Mouse (Mus musculus) ZHBTc4 (cell line): ENCODE measurements around the gene Cchcr1.

Experiments
- DNase-seq: peaks from one replicate; pipeline ENCODE4 v3.0.0-alpha.2; 2011; ENCODE audit warnings: low read depth, low spot score

Cchcr1 gene

DNA sequence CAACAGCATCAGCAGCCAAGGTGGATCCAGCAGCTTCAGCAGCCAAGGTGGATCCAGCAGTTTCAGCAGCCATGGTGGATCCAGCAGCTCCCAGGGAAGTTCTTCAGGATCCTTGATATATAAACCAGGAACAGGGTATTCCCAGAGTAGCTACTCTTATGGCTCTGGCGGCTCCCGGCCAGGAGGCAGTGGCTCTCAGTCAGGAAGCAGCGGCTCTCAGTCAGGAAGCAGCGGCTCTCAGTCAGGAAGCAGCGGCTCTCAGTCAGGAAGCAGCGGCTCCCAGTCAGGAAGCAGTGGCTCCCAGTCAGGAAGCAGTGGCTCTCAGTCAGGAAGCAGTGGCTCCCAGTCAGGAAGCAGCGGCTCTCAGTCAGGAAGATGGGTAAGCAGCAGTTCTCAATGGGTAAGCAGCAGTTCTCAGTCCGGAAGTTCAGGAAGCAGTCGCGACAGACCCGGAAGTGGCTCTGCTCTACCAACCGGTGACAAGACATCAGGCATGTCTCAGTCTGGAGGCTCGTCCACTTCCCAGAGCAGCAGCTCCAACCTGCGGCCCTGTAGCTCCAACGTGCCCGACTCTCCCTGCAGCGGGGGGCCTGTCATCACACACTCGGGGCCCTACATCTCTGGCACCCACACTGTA lies 38.0 kb downstream of the Cchcr1 start:
- DNase-seq, result peak; percentile 60

DNA sequence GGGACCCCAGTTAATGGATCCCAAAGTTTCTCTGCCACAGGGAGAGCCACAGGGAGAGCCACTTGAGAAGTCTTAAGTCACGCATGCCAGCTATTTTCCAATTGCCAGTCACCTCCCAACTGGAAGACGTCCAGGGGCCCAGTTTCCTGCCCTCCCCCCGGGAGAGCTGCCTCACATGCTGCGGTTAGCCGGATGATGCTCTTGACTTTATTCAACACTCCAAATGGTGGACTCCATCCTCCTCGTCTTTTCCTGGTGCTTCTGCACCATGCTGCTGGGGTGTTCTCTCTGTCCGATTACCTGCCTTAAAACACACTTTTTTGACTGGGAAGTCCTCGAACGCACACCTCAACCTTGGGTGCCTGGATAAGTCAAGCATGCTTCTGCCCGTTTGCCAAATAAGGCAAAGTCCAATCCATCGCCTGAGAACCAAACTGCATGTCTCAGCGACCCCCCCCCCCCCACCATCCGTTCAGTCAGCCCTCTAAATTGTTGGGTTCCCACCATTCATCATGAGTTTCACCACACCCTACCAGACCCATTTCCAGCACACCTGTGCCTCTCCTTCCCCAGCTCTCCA lies 39.4 kb downstream of the Cchcr1 start:
- no peak for DNase-seq

DNA sequence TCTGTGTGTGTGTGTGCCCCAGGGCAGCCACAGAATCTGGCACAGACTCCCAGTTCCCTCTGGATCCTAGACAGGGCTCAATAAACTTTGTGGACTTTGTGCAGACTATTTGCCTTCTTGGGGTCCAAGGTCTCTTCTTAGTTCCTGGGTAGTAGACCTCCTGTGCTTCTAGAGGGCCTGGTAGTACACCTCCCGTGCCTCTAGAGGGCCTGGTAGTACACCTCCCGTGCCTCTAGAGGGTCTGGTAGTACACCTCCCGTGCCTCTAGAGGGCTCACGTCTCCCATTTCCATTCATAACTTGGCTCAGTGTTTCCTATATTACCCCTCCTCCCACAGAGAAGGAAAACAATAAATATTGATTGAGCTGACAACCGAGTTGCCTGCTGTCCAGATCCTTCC lies 39.9 kb downstream of the Cchcr1 start:
- peak; percentile 85 for DNase-seq

DNA sequence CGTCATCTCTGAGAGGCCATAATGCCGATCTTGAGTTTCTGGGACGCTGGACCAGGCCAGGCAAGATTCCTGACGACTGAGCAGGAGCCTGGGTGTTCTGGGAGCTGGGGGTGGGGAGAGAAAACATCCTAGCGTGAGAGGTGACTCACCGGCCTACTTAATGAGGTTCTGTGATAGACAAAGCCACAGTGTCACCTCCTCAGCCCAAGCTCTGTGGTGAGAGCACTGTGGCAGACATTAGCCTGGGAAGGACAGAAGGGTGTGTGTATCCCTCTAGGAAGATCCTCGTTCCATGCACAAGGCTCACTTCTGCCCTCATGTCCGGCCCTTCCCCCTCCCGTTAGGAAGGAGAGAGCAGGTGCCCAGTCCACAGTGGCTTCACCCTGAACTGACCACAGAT lies 40.5 kb downstream of the Cchcr1 start:
- DNase-seq, result no peak

DNA sequence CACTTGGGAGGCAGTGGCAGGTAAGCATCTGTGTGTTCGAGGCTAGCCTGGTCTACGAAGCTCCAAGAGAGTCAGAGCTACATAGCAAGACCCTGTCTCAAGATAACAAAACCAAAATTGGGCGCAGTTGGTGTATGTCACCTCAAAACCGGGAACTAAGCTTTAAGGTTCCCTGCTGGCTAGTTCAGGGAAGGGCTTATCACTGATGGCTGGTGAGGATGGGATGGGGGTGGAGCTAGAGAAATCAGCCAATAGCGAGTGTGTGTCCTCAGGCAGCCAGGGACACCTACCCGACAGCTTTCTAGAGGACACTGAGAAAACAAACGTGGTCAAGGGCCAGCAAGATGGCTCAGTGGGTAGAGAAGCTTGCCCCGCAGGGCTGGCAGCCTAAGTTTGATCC lies 41.3 kb downstream of the Cchcr1 start:
- DNase-seq, result no peak

DNA sequence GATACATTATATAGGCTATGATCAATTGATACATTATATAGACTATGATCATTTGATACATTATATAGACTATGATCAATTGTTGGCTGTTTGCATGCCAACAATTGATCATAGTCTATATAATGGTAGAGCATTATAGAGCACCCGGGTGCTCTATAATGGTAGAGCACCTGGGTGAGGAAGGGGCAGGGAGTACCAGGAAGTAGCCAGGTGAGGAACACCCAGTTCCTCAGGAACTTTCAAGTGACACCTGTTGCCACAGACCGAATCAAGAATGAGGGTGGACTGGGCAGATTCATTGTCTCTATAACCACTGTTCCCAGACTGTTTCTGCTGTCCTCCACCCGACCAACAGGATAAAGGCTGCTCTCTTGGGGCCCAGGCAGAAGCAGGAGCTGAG lies 50.2 kb downstream of the Cchcr1 start, which contains the start of gene 2300002M23Rik:
TSS of gene 2300002M23Rik (plus strand) at position 301 of the 400 bp plus-strand sequence.
- DNase-seq, result no peak

DNA sequence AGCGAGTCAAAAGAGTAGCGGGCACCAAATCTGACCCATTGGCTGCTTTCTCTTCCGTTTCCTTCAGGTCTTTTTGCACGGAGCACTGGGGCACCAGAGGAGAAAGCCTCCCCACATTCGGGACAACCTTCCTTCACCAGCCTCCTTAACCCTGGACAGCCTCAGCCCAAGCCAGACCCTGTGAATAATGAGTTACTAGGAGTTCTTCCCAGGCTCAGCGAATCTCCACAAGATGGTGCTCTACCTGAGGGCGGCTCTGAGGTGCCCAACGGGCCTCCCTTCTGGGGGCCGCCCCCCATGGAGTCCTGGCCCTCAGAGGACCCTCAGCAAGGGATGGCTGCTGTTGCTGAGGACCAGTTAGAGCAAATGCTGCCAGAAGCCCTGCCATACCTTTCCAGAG lies 50.9 kb downstream of the Cchcr1 start:
- DNase-seq, result no peak

DNA sequence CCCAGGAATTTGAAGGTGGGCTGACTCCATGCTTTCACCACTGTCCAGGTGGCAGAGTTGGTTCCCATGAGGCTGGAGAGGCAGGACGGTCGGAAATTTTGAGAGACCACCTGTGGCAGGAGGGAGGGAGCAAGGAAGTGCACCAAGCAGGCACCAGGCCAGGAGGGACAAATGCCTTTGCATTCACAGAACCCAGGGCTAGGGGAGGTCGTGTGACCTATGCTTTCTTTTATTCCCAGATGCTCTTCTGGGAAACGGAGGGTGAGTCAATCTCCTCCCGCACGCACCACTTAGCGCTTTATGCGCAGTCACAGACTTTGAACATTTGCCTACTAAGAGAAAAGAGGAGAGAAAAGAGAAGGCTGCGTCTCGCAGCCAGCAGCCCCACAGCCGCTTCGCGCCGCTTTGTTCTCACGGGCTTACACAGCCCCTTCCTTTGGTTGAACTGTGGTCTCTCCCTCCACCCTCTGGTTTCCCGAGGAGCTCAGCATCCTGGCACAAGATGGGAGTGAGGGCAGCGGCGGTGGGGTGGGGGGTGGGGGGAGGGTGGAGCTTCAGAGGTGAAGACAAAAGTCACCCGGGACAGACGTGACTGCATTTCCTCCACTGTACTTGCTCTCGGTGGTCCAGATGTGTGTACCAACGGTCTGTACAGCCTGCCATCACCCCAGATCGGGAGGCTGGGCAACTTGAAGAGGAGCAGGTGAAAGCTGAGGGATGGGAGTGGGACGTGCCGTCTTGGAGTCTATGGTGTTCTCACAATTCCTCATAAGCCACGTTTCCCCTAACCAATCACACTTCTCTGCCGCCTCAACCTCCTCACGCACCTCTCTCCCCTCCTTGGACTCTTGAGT lies 52.4 kb downstream of the Cchcr1 start:
- no peak for DNase-seq

DNA sequence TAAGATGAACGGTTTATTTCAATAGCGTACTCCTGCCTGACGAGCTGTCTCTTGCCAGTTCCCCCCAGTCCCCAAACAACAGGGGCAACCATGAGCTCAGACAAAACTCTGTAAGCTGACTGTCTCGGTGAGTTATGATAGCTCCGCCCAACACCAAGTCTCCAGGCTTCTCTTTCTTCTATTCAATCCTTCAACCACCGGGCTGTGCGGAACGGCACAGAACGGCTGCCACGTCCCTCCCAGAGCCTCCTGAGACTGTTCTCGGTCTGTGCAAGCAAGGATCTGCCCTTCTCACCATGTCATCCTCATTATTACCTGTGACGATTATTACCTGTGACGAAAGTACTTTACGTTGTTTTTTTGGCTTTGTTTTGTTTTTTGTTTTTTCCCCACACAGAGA lies 53.9 kb downstream of the Cchcr1 start:
- no peak for DNase-seq

DNA sequence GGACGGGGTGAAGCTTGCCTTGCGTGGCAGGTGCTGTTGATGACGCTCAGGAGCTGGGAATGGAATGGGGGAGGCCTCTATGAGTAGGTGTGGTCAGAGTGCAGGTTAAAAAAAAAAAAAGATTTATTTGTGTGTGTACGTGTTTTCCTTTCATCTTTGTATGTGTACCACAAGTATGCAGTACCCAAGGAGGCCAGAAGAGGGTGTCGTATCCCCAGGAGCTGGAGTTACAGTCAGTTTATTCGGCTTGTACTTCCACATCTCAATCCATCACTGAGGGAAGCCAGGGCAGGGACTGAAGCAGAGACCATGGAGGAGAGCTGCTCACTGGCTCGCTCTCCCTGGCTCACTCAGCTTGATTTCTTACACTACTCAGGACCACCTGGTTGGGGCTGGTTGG lies 54.6 kb downstream of the Cchcr1 start:
- DNase-seq, result peak; percentile 74

DNA sequence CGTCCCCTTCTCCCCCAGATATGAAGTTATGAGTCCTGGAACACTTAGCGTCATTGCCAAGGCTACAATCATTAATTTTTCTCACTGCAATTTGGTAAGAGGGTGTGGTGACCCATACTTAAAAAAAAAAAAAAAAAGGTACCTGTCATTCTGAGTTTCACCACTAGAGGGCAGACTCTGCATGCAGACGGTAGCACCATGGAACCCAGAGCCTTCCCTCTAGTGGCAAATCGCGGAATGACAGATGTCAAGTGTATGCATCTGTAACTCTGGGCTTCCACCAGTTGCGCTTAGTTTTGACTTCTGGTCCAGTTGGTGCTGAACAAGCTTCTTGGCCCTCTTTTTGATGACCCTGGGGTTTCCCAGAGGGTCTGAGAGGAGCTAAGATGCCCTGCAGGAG lies 61.3 kb downstream of the Cchcr1 start:
- peak; percentile 95 for DNase-seq
